Mouse (Mus musculus) heart, embryonic 11.5 days (tissue): ENCODE results near the gene Smarca2. TPM values are rescaled to one million over a fixed set of nuclear protein-coding genes. Genes with fewer than 3 reads are reported as not detected.

ENCODE experiments used
- ATAC-seq: fragments of 200-750 bp; cut with Nextera tagmentation; replicated peaks from 2 replicates; pipeline ENCODE4 v1.8.0; 2017; ENCODE audit warnings: moderate library complexity; ENCODE audit not compliant: insufficient number of reproducible peaks, low FRiP score, low TSS enrichment
- H3K27ac ChIP-seq: fragments of 300-500 bp; sonication (generic); 2 replicates; pipeline ENCODE4 v1.5.1; 2014; ENCODE audit warnings: mild to moderate bottlenecking, low read depth, low read length
- H3K27me3 ChIP-seq: fragments of 300-500 bp; sonication (generic); 2 replicates; pipeline ENCODE4 v1.6.1; 2014; ENCODE audit warnings: mild to moderate bottlenecking, low read length, mixed read lengths; ENCODE audit not compliant: control insufficient read depth, insufficient read depth
- H3K36me3 ChIP-seq: fragments of 300-500 bp; sonication (generic); 2 replicates; pipeline ENCODE4 v1.6.1; 2014; ENCODE audit warnings: mild to moderate bottlenecking, low read length, moderate library complexity, mixed read lengths; ENCODE audit not compliant: control insufficient read depth, insufficient read depth
- H3K4me1 ChIP-seq: fragments of 300-500 bp; sonication (generic); 2 replicates; pipeline ENCODE4 v1.6.1; 2014; ENCODE audit warnings: low read length; ENCODE audit not compliant: control insufficient read depth, insufficient read depth
- H3K4me2 ChIP-seq: fragments of 300-500 bp; sonication (generic); 2 replicates; pipeline ENCODE4 v1.6.1; 2014; ENCODE audit warnings: mild to moderate bottlenecking, moderate library complexity
- H3K4me3 ChIP-seq: fragments of 300-500 bp; sonication (generic); 2 replicates; pipeline ENCODE4 v1.5.1; 2014; ENCODE audit warnings: low read depth, low read length
- H3K9ac ChIP-seq: fragments of 300-500 bp; sonication (generic); 2 replicates; pipeline ENCODE4 v1.6.1; 2014; ENCODE audit warnings: mild to moderate bottlenecking, low read depth, low read length, moderate library complexity
- H3K9me3 ChIP-seq: fragments of 300-500 bp; sonication (generic); replicated peaks from 2 replicates; pipeline ENCODE4 v1.6.1; 2016; ENCODE audit warnings: low read length; ENCODE audit not compliant: control insufficient read depth
- WGBS: fragments of 180-500 bp; shearing (Covaris S2); extraction: QIAGEN DNeasy Blood & Tissue Kit; methylation state at CpG from one replicate; pipeline ENCODE4 v1.1.7; 2014; ENCODE audit not compliant: insufficient replicate concordance; 5-methylcytosine and 5-hydroxymethylcytosine counted together
- polyA plus RNA-seq: library from polyadenylated mRNA; unstranded; fragments of >200 nt; fragmentation: Nextera tagmentation; extraction: Ambion mirVana; gene quantifications from 2 replicates; pipeline ENCODE4 v1.2.1, GENCODE M21; 2014

Gene Smarca2
- polyA plus RNA-seq = 26.6 and 31.4 TPM in 2 replicates

GRCm38 (mm10) chr19:26604755-26605300 lies at the start of gene Smarca2:
Gene Smarca2 (plus strand): TSS chr19:26605050.
- WGBS = under 1% methylated on average over 45 of the region's 45 CpGs

GRCm38 (mm10) chr19:26564850-26565249 lies 40.0 kb upstream of the Smarca2 start:
- no peaks in the 10 kb centered on the region for H3K4me1 ChIP-seq
- no peak overlapping the region for H3K4me3 ChIP-seq
- H3K27ac ChIP-seq = no peak overlapping the region
- H3K9me3 ChIP-seq = no peaks in the 10 kb centered on the region
- H3K4me2 ChIP-seq = no peak overlapping the region
- WGBS = 68% methylated on average over 2 of the region's 2 CpGs
- no peaks in the 10 kb centered on the region for H3K36me3 ChIP-seq
- ATAC-seq = no peak
- H3K27me3 ChIP-seq = no peaks in the 10 kb centered on the region
- H3K9ac ChIP-seq = no peak overlapping the region

More at GRCm38 (mm10) chr19:26604755-26605300, at the start of gene Smarca2:
- Histone ChIP-seq H3K4me3 (peak within 1 kb of the TSS; percentile 76), H3K36me3 (no peaks in the 10 kb centered on the region), H3K9me3 (no peaks in the 10 kb centered on the region), H3K4me2 (peak within 1 kb of the TSS; percentile 99), H3K4me1 (no peaks in the 10 kb centered on the region; the same call in 1 of the 2 replicates), H3K9ac (peak within 1 kb of the TSS; percentile 74), H3K27me3 (no peaks in the 10 kb centered on the region), H3K27ac (peak within 1 kb of the TSS; percentile 94)
- ATAC-seq = peak; percentile 90

- H3K9ac ChIP-seq = no peak overlapping the region
- no peak overlapping the region for H3K4me3 ChIP-seq
- no peaks in the 10 kb centered on the region for H3K4me1 ChIP-seq
- ATAC-seq = no peak
- H3K27me3 ChIP-seq = no peaks in the 10 kb centered on the region
- no peaks in the 10 kb centered on the region for H3K36me3 ChIP-seq
- no peaks in the 10 kb centered on the region for H3K9me3 ChIP-seq
- H3K4me2 ChIP-seq = no peak overlapping the region
- no peak overlapping the region for H3K27ac ChIP-seq
- WGBS = 76% methylated on average over 9 of the region's 9 CpGs
Measured at GRCm38 (mm10) chr19:26566109-26566508, 38.7 kb upstream of the Smarca2 start.

- no peaks in the 10 kb centered on the region for H3K9me3 ChIP-seq
- H3K27me3 ChIP-seq = no peaks in the 10 kb centered on the region
- H3K27ac ChIP-seq = no peak overlapping the region
- ATAC-seq = no peak
- H3K4me3 ChIP-seq = no peak overlapping the region
- WGBS = 80% methylated on average over 5 of the region's 5 CpGs
- H3K9ac ChIP-seq = no peak overlapping the region
- no peaks in the 10 kb centered on the region for H3K4me1 ChIP-seq
- H3K4me2 ChIP-seq = no peak overlapping the region
- no peaks in the 10 kb centered on the region for H3K36me3 ChIP-seq
Measured at GRCm38 (mm10) chr19:26568236-26568635, 36.6 kb upstream of the Smarca2 start.

GRCm38 (mm10) chr19:26568941-26569340 lies 35.9 kb upstream of the Smarca2 start:
- WGBS = 81% methylated on average over 5 of the region's 5 CpGs
- ATAC-seq = no peak
- H3K4me2 ChIP-seq = no peak overlapping the region

GRCm38 (mm10) chr19:26569461-26569860 lies 35.4 kb upstream of the Smarca2 start:
- H3K27me3 ChIP-seq = no peaks in the 10 kb centered on the region
- no peaks in the 10 kb centered on the region for H3K9me3 ChIP-seq
- H3K9ac ChIP-seq = no peak overlapping the region
- no peaks in the 10 kb centered on the region for H3K36me3 ChIP-seq
- no peaks in the 10 kb centered on the region for H3K4me1 ChIP-seq
- no peak overlapping the region for H3K4me3 ChIP-seq
- ATAC-seq = no peak
- WGBS = 86% methylated on average over 1 of the region's 1 CpGs
- no peak overlapping the region for H3K27ac ChIP-seq
- H3K4me2 ChIP-seq = no peak overlapping the region

More at GRCm38 (mm10) chr19:26568941-26569340, 35.9 kb upstream of the Smarca2 start:
- Histone ChIP-seq H3K36me3 (no peaks in the 10 kb centered on the region), H3K27ac (no peak overlapping the region), H3K27me3 (no peaks in the 10 kb centered on the region), H3K9me3 (no peaks in the 10 kb centered on the region), H3K9ac (no peak overlapping the region), H3K4me1 (no peaks in the 10 kb centered on the region), H3K4me3 (no peak overlapping the region)

GRCm38 (mm10) chr19:26579645-26580044 lies 25.2 kb upstream of the Smarca2 start:
- H3K9ac ChIP-seq = no peak overlapping the region
- no peaks in the 10 kb centered on the region for H3K27me3 ChIP-seq
- no peaks in the 10 kb centered on the region for H3K9me3 ChIP-seq
- H3K4me2 ChIP-seq = no peak overlapping the region
- H3K36me3 ChIP-seq = no peaks in the 10 kb centered on the region
- H3K4me1 ChIP-seq = no peaks in the 10 kb centered on the region
- no peak overlapping the region for H3K27ac ChIP-seq
- WGBS = 78% methylated on average over 5 of the region's 5 CpGs
- ATAC-seq = no peak
- no peak overlapping the region for H3K4me3 ChIP-seq

GRCm38 (mm10) chr19:26580061-26580460 lies 24.8 kb upstream of the Smarca2 start:
- Histone ChIP-seq H3K4me2 (no peak overlapping the region), H3K9ac (no peak overlapping the region), H3K36me3 (no peaks in the 10 kb centered on the region), H3K27ac (no peak overlapping the region), H3K27me3 (no peaks in the 10 kb centered on the region), H3K4me3 (no peak overlapping the region), H3K4me1 (no peaks in the 10 kb centered on the region), H3K9me3 (no peaks in the 10 kb centered on the region)
- 59% methylated on average over 1 of the region's 1 CpGs for WGBS
- no peak for ATAC-seq

- Histone ChIP-seq H3K4me3 (no peak overlapping the region), H3K9me3 (no peaks in the 10 kb centered on the region), H3K4me1 (no peaks in the 10 kb centered on the region), H3K9ac (no peak overlapping the region), H3K27me3 (no peaks in the 10 kb centered on the region), H3K36me3 (no peaks in the 10 kb centered on the region), H3K4me2 (no peak overlapping the region), H3K27ac (no peak overlapping the region)
- no peak for ATAC-seq
Measured at GRCm38 (mm10) chr19:26594661-26595060, 10.2 kb upstream of the Smarca2 start.
